Comparison of ENCODE assay signal across 8 mouse cellular contexts in the genomic region with DNA sequence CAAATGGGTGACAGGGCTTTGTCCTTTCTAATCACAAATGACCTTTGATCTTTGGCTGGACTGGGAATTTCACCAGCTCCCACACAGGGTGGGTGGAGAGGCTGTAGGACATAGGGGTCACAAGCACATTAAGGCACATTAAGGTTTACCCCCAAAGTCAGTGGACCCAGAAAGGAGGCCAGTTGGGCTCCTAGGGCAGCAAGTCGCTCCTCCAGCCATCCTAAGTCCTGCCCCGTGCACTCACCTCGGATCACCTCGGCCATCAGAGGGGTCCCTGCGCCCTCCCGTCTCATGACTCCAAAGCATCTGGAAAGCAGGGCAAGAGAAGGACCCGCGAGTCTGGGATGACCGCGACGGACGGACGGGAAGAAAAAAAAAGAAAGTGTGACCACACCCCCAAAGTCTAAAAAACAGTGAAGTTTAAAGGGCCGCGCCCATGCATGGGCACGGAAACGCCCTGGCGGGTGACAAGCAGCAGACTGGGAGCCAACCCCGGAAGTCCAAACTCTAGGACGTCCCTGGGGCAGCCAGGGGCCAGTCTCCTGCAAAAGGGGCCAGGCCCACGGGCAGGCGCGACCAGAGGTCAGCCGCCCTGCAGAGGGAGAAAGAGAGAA. TPM values are rescaled to one million over a fixed set of nuclear protein-coding genes. Genes with fewer than 3 reads are reported as not detected.
DNase-seq lines count a peak whose midpoint lies in the region; ATAC-seq and TF ChIP-seq lines count a peak whose summit lies in the region.

No protein-coding gene starts in this region.

- H3K36me3 ChIP-seq in ES-E14 (ENCODE audit: control insufficient read depth, insufficient read depth, low read length, poor library complexity, severe bottlenecking): no peaks in the 10 kb centered on the region
- H3K36me3 ChIP-seq in forebrain, embryonic 14.5 days (ENCODE audit: control insufficient read depth, insufficient read depth, low read length): no peaks in the 10 kb centered on the region
- H3K36me3 ChIP-seq in hindbrain, embryonic 12.5 days: no peaks in the 10 kb centered on the region
- no peaks in the 10 kb centered on the region for H3K36me3 ChIP-seq in midbrain, embryonic 16.5 days (ENCODE audit: control insufficient read depth, insufficient read depth, low read length)

- no peaks in the 10 kb centered on the region for H3K9me3 ChIP-seq in ES-E14 (ENCODE audit: control insufficient read depth, insufficient read depth, low read depth, low read length)
- H3K9me3 ChIP-seq in forebrain, embryonic 14.5 days (replicated peaks; ENCODE audit: control insufficient read depth, low read length): no peaks in the 10 kb centered on the region
- no peaks in the 10 kb centered on the region for H3K9me3 ChIP-seq in hindbrain, embryonic 12.5 days (replicated peaks)
- H3K9me3 ChIP-seq in midbrain, embryonic 16.5 days (replicated peaks; ENCODE audit: control insufficient read depth, low read length, poor library complexity, severe bottlenecking): no peaks in the 10 kb centered on the region

- peak overlapping the region; percentile 95 for H3K4me2 ChIP-seq in forebrain, embryonic 14.5 days (ENCODE audit: low read length)
- H3K4me2 ChIP-seq in hindbrain, embryonic 12.5 days (replicated peaks): peak overlapping the region; percentile 81
- H3K4me2 ChIP-seq in midbrain, embryonic 16.5 days (ENCODE audit: low read length): peak overlapping the region; percentile 65

- peak overlapping the region; percentile 73 for H3K9ac ChIP-seq in ES-E14 (ENCODE audit: insufficient read depth, low read depth, low read length, poor library complexity, severe bottlenecking)
- peak overlapping the region; percentile 67 for H3K9ac ChIP-seq in forebrain, embryonic 14.5 days (ENCODE audit: low read length)
- H3K9ac ChIP-seq in hindbrain, embryonic 12.5 days: peak overlapping the region; percentile 56; the same call in 1 of the 2 replicates
- H3K9ac ChIP-seq in midbrain, embryonic 16.5 days (ENCODE audit: low read depth, low read length): peak overlapping the region; percentile 35; the same call in 1 of the 2 replicates

- in situ Hi-C loops in ES-E14 (cut with MboI; ENCODE audit: low sequenced_read_pairs in 2 of 2, unreplicated experiment in 2 of 2): loop anchor here in 1 of 2 experiments (5.0 kb wide), 1 partner anchor 59 kb away; no protein-coding TSS in a partner anchor

- 5% methylated on average over 24 of the region's 24 CpGs for WGBS in forebrain, embryonic 14.5 days
- 1% methylated on average over 24 of the region's 24 CpGs for WGBS in hindbrain, embryonic 12.5 days
- 2% methylated on average over 24 of the region's 24 CpGs for WGBS in midbrain, embryonic 16.5 days

- ATAC-seq in forebrain, embryonic 14.5 days: peak; percentile 68
- ATAC-seq in hindbrain, embryonic 12.5 days (ENCODE audit: low FRiP score): peak; percentile 76
- peak; percentile 62 for ATAC-seq in midbrain, embryonic 16.5 days

- DNase-seq in ES-E14 (ENCODE audit: low read depth, low spot score) (no peak), liver (peak; percentile 84)
- DNase-seq in adrenal gland, postnatal 36 days: peak; percentile 83 to 85
- DNase-seq in forebrain, embryonic 14.5 days (ENCODE audit: low spot score): peak; percentile 15
- peak; percentile 64 for DNase-seq in testis, postnatal 14 days (ENCODE audit: low spot score)
- DNase-seq in right cerebral cortex, adult 18-20 months: no peak

- H3K4me1 ChIP-seq in ES-E14 (ENCODE audit: control insufficient read depth in 2 of 2, insufficient read depth in 2 of 2, low read length in 2 of 2, poor library complexity in 1 of 2): peaks cover 6 to 8% of the 10 kb centered on the region in 2 experiments
- H3K4me1 ChIP-seq in forebrain, embryonic 14.5 days (ENCODE audit: control insufficient read depth, insufficient read depth, low read length): 0 out of 2 replicates have a peak, but pooled peaks cover 2% of the 10 kb centered on the region
- H3K4me1 ChIP-seq in hindbrain, embryonic 12.5 days: no peaks in the 10 kb centered on the region; the same call in 1 of the 2 replicates
- H3K4me1 ChIP-seq in midbrain, embryonic 16.5 days (ENCODE audit: control insufficient read depth, insufficient read depth, low read length): peaks cover 2% of the 10 kb centered on the region; the same call in 1 of the 2 replicates

- H3K27me3 ChIP-seq in forebrain, embryonic 14.5 days (replicated peaks; ENCODE audit: control insufficient read depth, insufficient read depth, low read length): no peaks in the 10 kb centered on the region
- H3K27me3 ChIP-seq in hindbrain, embryonic 12.5 days: no peaks in the 10 kb centered on the region
- H3K27me3 ChIP-seq in midbrain, embryonic 16.5 days (ENCODE audit: control insufficient read depth, insufficient read depth, low read depth, low read length): no peaks in the 10 kb centered on the region

- no peak overlapping the region for H3K27ac ChIP-seq in ES-E14 (ENCODE audit: insufficient read depth, low read depth, low read length, poor library complexity, severe bottlenecking)
- no peak overlapping the region for H3K27ac ChIP-seq in forebrain, embryonic 14.5 days (ENCODE audit: low read depth, low read length)
- H3K27ac ChIP-seq in hindbrain, embryonic 12.5 days: no peak overlapping the region
- H3K27ac ChIP-seq in midbrain, embryonic 16.5 days (ENCODE audit: low read length): no peak overlapping the region

- H3K4me3 ChIP-seq in ES-E14 (ENCODE audit: insufficient read depth in 1 of 2, low read depth in 1 of 2, low read length in 2 of 2, poor library complexity in 1 of 2, severe bottlenecking in 1 of 2): peak overlapping the region; percentile 57 to 74
- peak overlapping the region; percentile 38 for H3K4me3 ChIP-seq in forebrain, embryonic 14.5 days (ENCODE audit: low read depth, low read length)
- peak overlapping the region; percentile 40 for H3K4me3 ChIP-seq in hindbrain, embryonic 12.5 days
- H3K4me3 ChIP-seq in midbrain, embryonic 16.5 days (ENCODE audit: low read depth, low read length): peak overlapping the region; percentile 34

TF ChIP-seq in ES-E14, 5 proteins besides CTCF, POLR2A, EP300 and RAD21:
- TF ChIP-seq CHD2 (IDR thresholded peaks at IDR 0.05; ENCODE audit: low read depth, low read length) (no peak), ZNF384 (IDR thresholded peaks at IDR 0.05; ENCODE audit: low read depth, low read length) (no peak), MAFK (IDR thresholded peaks at IDR 0.05; ENCODE audit: insufficient read depth, low read depth, low read length) (no peak), ZC3H11A (IDR thresholded peaks at IDR 0.05; ENCODE audit: borderline replicate concordance, low read depth, low read length) (no peak), HCFC1 (IDR thresholded peaks at IDR 0.05; ENCODE audit: borderline replicate concordance, insufficient read depth, low read length) (no peak)

RNA-seq across cellular contexts. Expression of a gene that starts 26.8 kb away (rescaled TPM):
- total RNA-seq in ES-E14 (2012; rRNA removed): 12.3 and 12.8 TPM in 2 replicates
- total RNA-seq in adrenal gland, postnatal 36 days (2021): 10 to 100 TPM in 1 of 2 experiments, 1 to 10 TPM in 1; 9.9 to 11.3 TPM
- polyA plus RNA-seq in forebrain, embryonic 14.5 days (2014; fragmentation: Nextera tagmentation; extraction: Ambion mirVana): 3.1 and 3.5 TPM in 2 replicates
- 10.2 and 12.5 TPM in 2 replicates for polyA plus RNA-seq in hindbrain, embryonic 12.5 days (2016; fragmentation: Nextera tagmentation; extraction: Ambion mirVana)
- 1.5 and 2.3 TPM in 2 replicates for polyA plus RNA-seq in midbrain, embryonic 16.5 days (2015; fragmentation: Nextera tagmentation; extraction: Ambion mirVana)

Comparison
In these comparisons a context has a peak if more than half of its experiments do, and no peak if none do; other contexts are left out.
1. DNase-seq: peak in adrenal gland, postnatal 36 days (2 of 2), forebrain, embryonic 14.5 days (single experiment), liver (single experiment) and testis, postnatal 14 days (single experiment); none in ES-E14 (single experiment) and right cerebral cortex, adult 18-20 months (single experiment).
2. Peak in every context shown above with its lines, with median percentiles within 50 percentile points of each other: H3K4me3 ChIP-seq, H3K9ac ChIP-seq, ATAC-seq and H3K4me2 ChIP-seq.